9 mouse cellular contexts compared by ENCODE assay signal in genomic region chr13:34725800-34726476, GRCm38 (mm10). TPM values are rescaled to one million over a fixed set of nuclear protein-coding genes. Genes with fewer than 3 reads are reported as not detected.
DNase-seq lines count a peak whose midpoint lies in the region; ATAC-seq and TF ChIP-seq lines count a peak whose summit lies in the region.
"Had no signal": no experiment of that assay in that cellular context is flagged by ENCODE, and none has a peak within 500 bp of the region (broad histone marks: within the 10 kb centered on the region; RNA-seq: fewer than 3 reads in every experiment).

No protein-coding gene starts in this region.

- H3K36me3 ChIP-seq in forebrain, postnatal 0 days (ENCODE audit: insufficient read depth), result no peaks in the 10 kb centered on the region
- no peaks in the 10 kb centered on the region for H3K36me3 ChIP-seq in lung, embryonic 16.5 days (ENCODE audit: control insufficient read depth, insufficient read depth, low read length)
- H3K36me3 ChIP-seq in small intestine, adult 2 months (ENCODE audit: control insufficient read depth, insufficient read depth, low read length), result no peaks in the 10 kb centered on the region
- H3K36me3 ChIP-seq: midbrain, embryonic 12.5 days had no signal

- H3K4me1 ChIP-seq in brown adipose tissue, adult 24 weeks (ENCODE audit: control insufficient read depth, insufficient read depth, insufficient read length, low read length), result peaks cover 11% of the 10 kb centered on the region; the same call in 1 of the 2 replicates
- no peaks in the 10 kb centered on the region for H3K4me1 ChIP-seq in forebrain, postnatal 0 days (ENCODE audit: insufficient read depth)
- H3K4me1 ChIP-seq in lung, embryonic 16.5 days (replicated peaks; ENCODE audit: control insufficient read depth, insufficient read depth, low read length), result peaks cover 26% of the 10 kb centered on the region
- peaks cover 2% of the 10 kb centered on the region; the same call in 1 of the 2 replicates for H3K4me1 ChIP-seq in small intestine, adult 2 months (ENCODE audit: control insufficient read depth, insufficient read depth, insufficient read length, low read length)

- no peak for TF ChIP-seq CTCF in forebrain, postnatal 0 days (IDR thresholded peaks at IDR 0.05; ENCODE audit: low read depth)
- no peak for TF ChIP-seq CTCF in small intestine, adult 2 months (IDR thresholded peaks at IDR 0.05; ENCODE audit: extremely low read depth, insufficient read length, insufficient replicate concordance, low read depth, low read length)

- no peak for TF ChIP-seq POLR2A in small intestine, adult 2 months (IDR thresholded peaks at IDR 0.05; ENCODE audit: low read depth, low read length)

- DNase-seq in Muller cell, postnatal 12 days (ENCODE audit: inconsistent ontology term), result peak; percentile 81
- peak; percentile 18 for DNase-seq in forebrain, postnatal 0 days
- DNase-seq in heart, postnatal 25 days (ENCODE audit: low spot score), result peak; percentile 82
- peak; percentile 77 to 85 for DNase-seq in kidney, postnatal 4 days
- DNase-seq in thymus, postnatal 14 days, result no peak

- no peak overlapping the region for H3K9ac ChIP-seq in forebrain, postnatal 0 days
- peak overlapping the region; percentile 36 for H3K9ac ChIP-seq in lung, embryonic 16.5 days (ENCODE audit: low read length)
- H3K9ac ChIP-seq: midbrain, embryonic 12.5 days had no signal

- ATAC-seq in forebrain, postnatal 0 days, result peak; percentile 63
- peak; percentile 91 for ATAC-seq in lung, embryonic 16.5 days (ENCODE audit: low read depth)

- no peaks in the 10 kb centered on the region for H3K27me3 ChIP-seq in forebrain, postnatal 0 days (ENCODE audit: insufficient read depth, low read length)
- H3K27me3 ChIP-seq in lung, embryonic 16.5 days (ENCODE audit: control insufficient read depth, insufficient read depth, low read depth, low read length), result no peaks in the 10 kb centered on the region; the same call in 1 of the 2 replicates
- no peaks in the 10 kb centered on the region for H3K27me3 ChIP-seq in small intestine, adult 2 months (ENCODE audit: control insufficient read depth, insufficient read depth, low read length)
- H3K27me3 ChIP-seq: midbrain, embryonic 12.5 days had no signal

- intact Hi-C loops in heart, postnatal 25 days (cut with DNase I), result loop anchor here (5.0 kb wide), 2 partner anchors 66 to 136 kb away; no protein-coding TSS in a partner anchor

- H3K4me3 ChIP-seq in brown adipose tissue, adult 24 weeks (ENCODE audit: insufficient read depth, low read depth, low read length), result peak overlapping the region; percentile 32
- H3K4me3 ChIP-seq in forebrain, postnatal 0 days (ENCODE audit: low read depth, low read length), result no peak overlapping the region
- peak overlapping the region; percentile 38 for H3K4me3 ChIP-seq in lung, embryonic 16.5 days (ENCODE audit: low read length)
- peak overlapping the region; percentile 2; the same call in 1 of the 2 replicates for H3K4me3 ChIP-seq in small intestine, adult 2 months (ENCODE audit: low read depth, low read length)
- H3K4me3 ChIP-seq: midbrain, embryonic 12.5 days had no signal

- 0 out of 2 replicates have a peak, but pooled peaks cover 5% of the 10 kb centered on the region for H3K9me3 ChIP-seq in forebrain, postnatal 0 days (ENCODE audit: low read length)
- 0 out of 2 replicates have a peak, but pooled peaks cover 2% of the 10 kb centered on the region for H3K9me3 ChIP-seq in lung, embryonic 16.5 days (ENCODE audit: control insufficient read depth, low read length)

- peak overlapping the region; percentile 53 for H3K27ac ChIP-seq in brown adipose tissue, adult 24 weeks (replicated peaks; ENCODE audit: low read depth, low read length)
- no peak overlapping the region for H3K27ac ChIP-seq in forebrain, postnatal 0 days (ENCODE audit: low read depth, low read length)
- peak overlapping the region; percentile 75 for H3K27ac ChIP-seq in lung, embryonic 16.5 days (ENCODE audit: low read length)
- no peak overlapping the region for H3K27ac ChIP-seq in small intestine, adult 2 months (ENCODE audit: insufficient read depth, low read depth, low read length)
- H3K27ac ChIP-seq: midbrain, embryonic 12.5 days had no signal

- 31% methylated on average over 9 of the region's 9 CpGs for WGBS in forebrain, postnatal 0 days
- 0% methylated on average over 9 of the region's 9 CpGs for WGBS in lung, embryonic 16.5 days
- WGBS in small intestine, adult 2 months, result 4% methylated on average over 9 of the region's 9 CpGs

- peak overlapping the region; percentile 20; the same call in 1 of the 2 replicates for H3K4me2 ChIP-seq in forebrain, postnatal 0 days (ENCODE audit: low read depth)
- peak overlapping the region; percentile 58 for H3K4me2 ChIP-seq in lung, embryonic 16.5 days (ENCODE audit: low read depth, low read length)
- H3K4me2 ChIP-seq: midbrain, embryonic 12.5 days had no signal

RNA-seq across cellular contexts. Expression of gene Fam50b, which starts 8.7 kb away (rescaled TPM):
- polyA plus RNA-seq in brown adipose tissue, adult 24 weeks (2012; ENCODE audit: insufficient read depth, insufficient read length, missing spikeins), result not detected in 2 replicates
- 0.19 TPM in 1 of 2 replicates, not detected in the other for total RNA-seq in forebrain, postnatal 0 days (2014; rRNA removed)
- 0.15 and 0.29 TPM in 2 replicates for polyA plus RNA-seq in forebrain, postnatal 0 days (2015; fragmentation: Nextera tagmentation; extraction: Ambion mirVana)
- total RNA-seq in heart, postnatal 25 days (2021), result not detected
- not detected in 2 replicates for polyA plus RNA-seq in lung, embryonic 16.5 days (2015; fragmentation: Nextera tagmentation; extraction: Ambion mirVana)
- not detected in 2 replicates for polyA plus RNA-seq in small intestine, adult 2 months (2012; rRNA removed)
- polyA plus RNA-seq: midbrain, embryonic 12.5 days had no signal

Comparison
In these comparisons a context has a peak if more than half of its experiments do, and no peak if none do; other contexts are left out.
1. H3K27ac ChIP-seq: peak in brown adipose tissue, adult 24 weeks (single experiment) and lung, embryonic 16.5 days (single experiment); none in forebrain, postnatal 0 days (single experiment) and small intestine, adult 2 months (single experiment).